Mouse (Mus musculus) kidney, postnatal 25 days (tissue): ENCODE measurements at regions not wholly inside any gene's neighbourhood (a gene's known extent, or its start where the extent isn't known, plus 50 kb on each side); places are given as distances from the start of the nearest gene placed in this dataset.
A peak's percentile ranks its signal among the peaks of the same experiment; 100 is the strongest.

Experiments
- DNase-seq, 2 experiments: peaks; one replicate each; pipeline ENCODE4 v3.0.0; 2021; ENCODE audit warnings: mixed read lengths in 2 of 2

DNA sequence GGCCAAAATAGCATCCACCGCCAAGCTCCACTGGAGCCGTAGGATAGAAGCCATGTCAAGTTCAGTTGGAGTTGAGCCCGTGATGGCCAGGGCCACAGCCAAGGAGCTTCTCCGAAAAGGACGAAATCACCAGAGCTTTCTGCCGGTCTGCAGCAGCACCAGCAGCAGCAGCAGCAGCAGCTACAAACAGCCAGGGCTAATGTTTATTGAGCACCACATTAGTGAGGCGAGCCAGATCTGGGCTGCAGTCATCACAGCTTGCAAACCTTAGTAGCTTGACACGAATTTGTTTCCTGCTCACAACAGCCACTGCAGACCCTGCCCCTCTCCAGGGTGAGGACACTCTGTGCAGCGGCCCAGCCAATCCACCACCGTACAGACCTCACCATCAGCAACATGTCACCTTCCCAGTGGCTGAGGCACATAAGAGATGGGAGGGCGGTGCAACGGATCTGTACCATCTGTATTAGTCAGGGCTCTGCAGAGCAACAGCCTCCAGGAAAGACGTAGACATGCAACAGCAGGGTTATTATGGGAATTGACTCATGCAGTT is 222.5 kb upstream of the Zmiz1 start:
- DNase-seq = no peak

DNA sequence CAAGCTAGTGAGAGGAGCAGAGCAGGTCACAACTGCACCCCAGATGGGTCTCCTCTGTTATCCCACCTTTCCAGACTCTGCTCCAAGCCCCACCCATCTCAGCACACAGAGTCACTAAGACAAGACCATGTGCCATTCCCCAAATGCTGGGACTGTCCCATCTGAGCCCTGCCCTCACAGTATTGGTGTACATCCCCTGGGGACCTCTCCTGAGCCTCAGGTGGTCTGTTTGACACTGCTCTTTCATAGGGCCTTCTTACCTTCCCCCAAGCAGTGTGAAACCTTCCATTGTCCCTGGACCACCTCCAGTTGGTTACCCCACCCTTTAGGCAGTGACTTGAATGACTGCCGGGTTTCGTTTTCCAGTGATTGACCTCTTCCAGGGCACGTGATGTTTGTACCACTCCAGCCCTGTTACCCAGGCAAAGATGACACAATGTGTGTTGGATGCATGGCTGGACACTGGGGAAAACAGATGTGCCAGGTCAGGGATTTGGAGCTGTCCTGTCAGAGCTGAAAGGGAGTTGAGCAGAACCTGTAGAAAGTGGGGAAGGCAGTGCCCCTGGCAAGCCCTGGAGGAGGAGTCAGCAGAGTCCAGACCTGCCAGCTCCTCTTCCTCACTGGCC is 219.5 kb upstream of the Zmiz1 start:
- DNase-seq = no peak

GRCm38 (mm10) chr14:25242753-25243152 is 216.2 kb upstream of the Zmiz1 start:
- DNase-seq = no peak

DNA sequence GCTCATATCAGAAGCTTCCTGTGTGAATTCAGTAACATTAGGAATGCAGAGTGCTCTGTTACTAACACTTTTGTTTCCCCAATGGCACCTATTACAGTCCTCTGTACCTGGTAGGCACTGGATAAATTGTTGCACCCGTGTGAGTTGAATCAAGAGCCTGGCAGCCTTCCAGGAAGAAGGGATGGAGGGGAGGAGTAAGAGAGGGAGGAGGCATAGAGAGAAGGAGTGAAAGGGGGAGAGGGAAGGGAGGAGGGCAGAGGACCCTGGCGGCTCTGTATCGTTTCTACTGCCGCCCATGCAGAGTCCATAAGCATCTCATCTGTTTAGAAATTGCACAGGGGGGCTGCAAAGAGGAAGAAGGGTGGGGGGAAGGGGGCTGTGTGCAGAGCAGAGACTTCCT is 215.7 kb upstream of the Zmiz1 start:
- DNase-seq = peak in 1 of 2 experiments; percentile 36

GRCm38 (mm10) chr14:25243698-25244097 is 215.3 kb upstream of the Zmiz1 start:
- DNase-seq = no peak

DNA sequence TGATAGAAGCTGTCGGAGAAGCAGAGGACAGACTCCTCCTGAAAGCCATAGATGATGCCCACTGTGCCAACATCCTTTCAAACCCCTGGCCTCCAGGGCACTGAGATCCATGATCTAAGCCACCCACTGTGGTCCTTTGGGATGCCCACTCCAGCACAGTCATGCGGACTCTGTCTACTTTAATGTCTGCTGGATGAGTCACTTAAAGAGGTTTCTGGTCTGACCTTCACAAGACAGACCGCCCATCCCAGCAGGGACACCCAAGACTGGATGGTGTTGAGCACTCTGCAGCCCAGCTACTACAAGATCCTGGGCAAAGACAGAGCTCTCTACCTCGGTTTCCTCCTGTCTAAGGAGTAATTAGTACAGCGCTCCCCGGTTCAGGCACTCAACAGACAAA is 214.1 kb upstream of the Zmiz1 start:
- no peak for DNase-seq

DNA sequence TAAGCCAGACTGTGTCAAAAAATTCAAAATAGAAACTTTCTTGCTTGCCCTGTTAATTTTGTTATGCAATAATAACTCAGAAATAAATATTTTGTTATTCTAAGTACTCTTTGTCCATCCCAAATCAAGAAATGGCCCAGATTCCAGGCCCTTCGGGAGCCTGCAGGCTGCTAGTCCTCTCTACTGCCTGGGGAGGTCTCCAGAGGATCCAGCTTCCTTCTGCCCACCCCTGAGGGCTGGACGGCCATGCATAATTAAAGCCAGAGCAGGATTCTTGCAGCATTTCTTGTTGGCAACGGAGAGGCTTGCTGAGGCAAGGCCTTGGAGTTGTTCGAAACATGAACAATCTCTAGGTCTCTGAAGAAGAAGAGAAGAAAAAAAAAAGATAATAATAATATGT is 213.3 kb upstream of the Zmiz1 start:
- no peak for DNase-seq

DNA sequence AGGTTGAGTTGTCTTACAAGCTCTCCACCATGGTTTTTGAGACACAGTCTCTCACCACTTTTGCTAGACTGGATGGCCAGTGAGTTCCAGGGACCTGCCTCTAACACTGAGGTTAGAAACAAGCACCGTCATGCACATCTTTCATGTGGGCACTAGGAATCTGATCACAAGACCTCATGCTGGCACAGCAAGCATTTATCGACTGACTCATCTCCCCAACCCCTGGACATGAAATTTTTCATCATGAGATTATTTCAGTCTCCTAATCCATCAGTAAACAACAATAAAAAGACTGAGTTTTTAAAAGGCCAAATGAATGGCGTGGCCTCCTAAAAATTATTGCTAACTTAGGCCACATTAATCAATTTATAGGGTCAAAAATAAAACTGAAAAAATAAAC is 210.0 kb upstream of the Zmiz1 start:
- DNase-seq = no peak

GRCm38 (mm10) chr14:25253016-25253850 is 205.8 kb upstream of the Zmiz1 start:
- DNase-seq = no peak

GRCm38 (mm10) chr14:25263121-25263520 is 195.9 kb upstream of the Zmiz1 start:
- no peak for DNase-seq

- no peak for DNase-seq
Observed at GRCm38 (mm10) chr14:25266846-25267245, 192.1 kb upstream of the Zmiz1 start.

- peak; percentile 18 to 59 for DNase-seq
Observed at GRCm38 (mm10) chr14:25268090-25268631, 190.8 kb upstream of the Zmiz1 start.

DNA sequence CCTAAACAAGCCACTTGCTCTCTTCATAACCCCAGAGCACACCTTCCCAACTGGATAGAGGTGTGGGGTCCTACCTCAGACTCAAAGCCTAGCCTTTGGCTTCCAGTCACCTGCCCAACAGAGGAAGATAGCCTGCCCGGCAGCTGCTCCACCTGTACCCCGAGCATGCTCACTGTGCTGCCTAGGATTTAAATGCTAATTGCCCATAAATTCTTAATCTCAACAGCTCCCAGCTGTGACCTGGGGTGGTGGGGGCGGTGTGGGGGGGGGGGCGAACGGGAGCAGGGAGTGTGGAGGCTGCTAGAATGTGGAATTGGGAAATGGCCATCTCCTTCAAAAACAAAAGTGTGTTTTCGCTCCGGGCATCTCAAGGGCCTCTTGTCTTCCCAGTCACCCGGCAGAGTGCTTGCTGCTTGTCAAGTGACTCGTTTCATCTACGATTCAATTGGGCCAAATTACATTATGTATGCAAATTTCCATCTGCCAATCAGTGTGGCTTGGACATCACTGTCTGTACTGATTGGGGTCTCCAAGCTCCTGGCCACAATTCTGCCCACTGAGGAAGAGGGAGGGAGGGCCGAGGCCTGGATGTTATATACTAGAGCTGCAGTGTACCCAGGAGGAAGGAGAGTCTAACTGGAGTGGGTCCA is 188.6 kb upstream of the Zmiz1 start:
- no peak for DNase-seq

- no peak for DNase-seq
Observed at GRCm38 (mm10) chr14:25272366-25273156, 186.4 kb upstream of the Zmiz1 start.

DNA sequence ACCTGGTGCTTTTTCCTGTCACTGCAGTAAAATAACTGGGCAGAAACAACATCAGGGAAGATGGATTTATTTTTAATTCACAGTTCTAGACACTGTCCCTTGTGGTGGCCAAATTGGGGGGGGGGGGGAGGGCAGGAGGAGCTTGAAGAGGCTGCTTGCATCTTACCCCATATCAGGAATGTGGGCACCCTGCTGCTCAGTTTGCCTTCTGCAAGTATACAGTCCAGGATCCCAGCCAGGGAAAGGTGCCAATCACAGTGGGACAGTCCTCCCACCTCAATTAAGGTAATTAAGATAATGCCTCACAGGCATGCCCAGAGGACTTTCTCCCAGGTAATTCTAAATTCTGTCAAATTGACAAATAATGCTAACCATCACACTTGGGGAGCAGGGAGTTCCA is 179.2 kb upstream of the Zmiz1 start:
- DNase-seq = no peak

GRCm38 (mm10) chr14:25292557-25292956 is 166.4 kb upstream of the Zmiz1 start:
- no peak for DNase-seq

- no peak for DNase-seq
Observed at GRCm38 (mm10) chr14:25294226-25294625, 164.8 kb upstream of the Zmiz1 start.

- DNase-seq = peak; percentile 60 to 61
Observed at GRCm38 (mm10) chr14:25295688-25296350, 163.2 kb upstream of the Zmiz1 start.

- DNase-seq = no peak
Observed at GRCm38 (mm10) chr14:25299673-25300190, 159.3 kb upstream of the Zmiz1 start.

DNA sequence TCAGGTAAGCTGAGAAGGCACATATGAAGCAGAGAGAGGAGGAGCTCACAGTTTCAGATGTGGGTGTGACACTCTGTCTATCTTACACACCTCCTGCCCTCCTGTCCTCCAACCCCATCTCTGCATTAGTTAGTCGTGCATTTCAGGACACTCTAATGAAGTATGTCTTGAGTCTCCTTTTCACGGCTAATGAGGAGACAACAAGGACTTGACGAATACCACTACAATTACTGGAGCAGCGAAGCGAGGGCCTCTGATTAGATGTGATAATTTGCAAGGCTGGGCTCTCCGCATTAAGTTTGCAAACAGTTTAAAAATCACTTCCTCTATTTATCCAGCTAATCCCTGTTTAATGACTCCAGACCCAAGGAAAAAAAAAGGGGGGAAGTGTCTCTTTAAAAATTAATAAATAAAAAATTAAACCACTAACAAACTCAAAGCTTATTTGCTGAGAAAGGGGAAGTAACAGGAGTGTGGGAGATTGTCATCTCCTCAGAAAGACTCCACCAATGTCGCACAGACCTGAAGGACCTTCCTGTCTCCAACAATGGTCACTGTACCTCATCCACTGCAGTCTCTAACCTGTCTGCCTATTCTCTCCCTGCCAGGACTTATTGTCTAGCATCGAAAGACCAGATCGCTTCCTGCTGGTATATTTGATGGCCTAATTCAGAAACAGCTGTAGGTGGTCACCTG is 157.5 kb upstream of the Zmiz1 start:
- DNase-seq = no peak

DNA sequence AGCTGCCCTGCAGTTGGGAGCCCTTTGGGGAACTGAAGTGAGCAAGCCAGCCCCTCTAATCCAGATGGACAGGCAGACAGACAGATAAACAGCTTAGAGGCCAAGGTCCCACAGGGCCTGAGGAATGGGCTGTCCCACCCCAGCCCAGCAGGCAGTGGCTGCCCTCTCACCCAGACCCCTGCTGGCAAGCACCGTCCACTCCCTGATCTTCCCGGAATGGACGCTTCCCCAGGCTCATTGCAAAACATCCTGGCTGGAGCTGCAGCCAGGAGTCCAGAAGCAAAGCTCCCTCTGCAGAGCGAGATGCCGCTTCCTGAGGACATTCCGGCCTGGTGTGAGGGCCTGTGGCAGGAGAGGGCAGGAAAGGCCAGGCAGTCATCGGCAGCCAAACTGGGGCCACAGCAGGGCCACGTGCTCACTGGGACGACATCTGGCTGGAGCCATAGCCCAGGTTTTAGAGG is 154.6 kb upstream of the Zmiz1 start:
- peak; percentile 72 to 91 for DNase-seq
